Mouse (Mus musculus) A20 (cell line): ENCODE measurements around the gene Ptrh2.
"Not testable (repeated sequence)": the region's sequence is repeated elsewhere in the genome, so short reads cannot be mapped to it uniquely, and the experiment has no call there.

Source experiments
- DNase-seq: peaks from one replicate; pipeline ENCODE4 v3.0.0-alpha.2; 2011; ENCODE audit warnings: low read depth, low spot score

Gene Ptrh2

GRCm38 (mm10) chr11:86731443-86731842, 47.7 kb downstream of the Ptrh2 start:
- DNase-seq: no peak

- no peak for DNase-seq
These were observed 50.6 kb downstream of the Ptrh2 start for GRCm38 (mm10) chr11:86734241-86734939.

- no peak for DNase-seq
These were observed 51.2 kb downstream of the Ptrh2 start for GRCm38 (mm10) chr11:86734993-86735392.

- DNase-seq: peak; percentile 64
These were observed 53.7 kb downstream of the Ptrh2 start for GRCm38 (mm10) chr11:86737301-86738000.

- DNase-seq: not testable (repeated sequence)
These were observed 54.5 kb downstream of the Ptrh2 start for GRCm38 (mm10) chr11:86738308-86738707.

- peak; percentile 75 for DNase-seq
These were observed 55.2 kb downstream of the Ptrh2 start for GRCm38 (mm10) chr11:86738956-86739355.

- DNase-seq: no peak
These were observed 55.7 kb downstream of the Ptrh2 start for GRCm38 (mm10) chr11:86739470-86739869.

- no peak for DNase-seq
These were observed 57.7 kb downstream of the Ptrh2 start for GRCm38 (mm10) chr11:86741505-86741904.
